Comparison of ENCODE assay signal across 24 mouse cellular contexts in the genomic region with DNA sequence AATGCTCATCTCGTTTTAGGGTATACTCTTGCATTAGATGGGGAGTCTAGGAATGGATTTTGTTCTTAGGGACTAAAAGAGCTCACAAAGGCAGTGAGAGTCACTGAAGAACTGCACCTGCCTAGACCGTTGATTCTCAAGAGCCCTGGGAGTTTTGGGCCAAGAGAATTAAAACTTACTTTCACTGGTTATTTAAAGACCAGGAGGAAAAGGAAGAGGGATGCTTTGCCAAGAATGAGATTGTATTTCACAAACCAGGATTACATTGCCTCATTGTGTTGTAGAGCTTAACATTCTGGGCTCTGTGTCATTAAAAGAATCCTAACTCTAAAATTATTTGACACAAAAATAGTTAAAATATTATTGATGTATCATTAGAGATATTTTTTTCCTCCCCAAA. TPM values are rescaled to one million over a fixed set of nuclear protein-coding genes. Genes with fewer than 3 reads are reported as not detected.
DNase-seq lines count a peak whose midpoint lies in the region; ATAC-seq and TF ChIP-seq lines count a peak whose summit lies in the region.
"Had no signal": no experiment of that assay in that cellular context is flagged by ENCODE, and none has a peak within 500 bp of the region (broad histone marks: within the 10 kb centered on the region; RNA-seq: fewer than 3 reads in every experiment).

No protein-coding gene starts in this region.

- DNase-seq in gastrocnemius, adult 2 months, result no peak
- DNase-seq in gastrocnemius, postnatal 4 days (ENCODE audit: low spot score in 2 of 2), result no peak
- DNase-seq in kidney, adult 2 months, result peak; percentile 34
- no peak for DNase-seq in kidney, adult 9 months
- DNase-seq in stomach, postnatal 0 days (ENCODE audit: low spot score), result no peak
- DNase-seq in cerebellum, adult 9-10 months, result no peak
- DNase-seq: adrenal gland, postnatal 25 days; cerebellum, adult 9-11 months; forebrain, postnatal 0 days; gastrocnemius, postnatal 25 days; kidney, postnatal 4 days; left cerebral cortex, postnatal 4 days; thymus, adult 18-20 months; thymus, postnatal 36 days had no signal

- intact Hi-C loops in gastrocnemius, adult 2 months (cut with DNase I), result no loop called here

- H3K27ac ChIP-seq in gastrocnemius, adult 2 months, result peak overlapping the region; percentile 53; the same call in 1 of the 2 replicates
- peak overlapping the region; percentile 20; the same call in 1 of the 2 replicates for H3K27ac ChIP-seq in kidney, adult 2 months (ENCODE audit: insufficient read depth, low read depth, low read length)
- peak overlapping the region; percentile 10; the same call in 1 of the 2 replicates for H3K27ac ChIP-seq in stomach, embryonic 16.5 days (ENCODE audit: low read length)
- H3K27ac ChIP-seq in stomach, postnatal 0 days (replicated peaks), result no peak overlapping the region
- H3K27ac ChIP-seq: hindbrain, embryonic 10.5 days; intestine, embryonic 15.5 days; left cerebral cortex, adult 2 months; macrophage; midbrain, embryonic 15.5 days; neural tube, embryonic 13.5 days had no signal

- H3K4me1 ChIP-seq in kidney, adult 2 months (ENCODE audit: control insufficient read depth, insufficient read depth, low read length), result peaks cover 16% of the 10 kb centered on the region
- H3K4me1 ChIP-seq in stomach, embryonic 16.5 days (ENCODE audit: control insufficient read depth, insufficient read depth, low read length), result peaks cover 26% of the 10 kb centered on the region
- H3K4me1 ChIP-seq in stomach, postnatal 0 days (replicated peaks; ENCODE audit: control insufficient read depth, insufficient read depth), result peaks cover 6% of the 10 kb centered on the region
- H3K4me1 ChIP-seq: midbrain, embryonic 15.5 days had no signal

- no peak for TF ChIP-seq EP300 in stomach, postnatal 0 days (optimal IDR thresholded peaks at IDR 0.05)

- no peaks in the 10 kb centered on the region for H3K36me3 ChIP-seq in kidney, adult 2 months (ENCODE audit: control insufficient read depth, insufficient read depth, low read length)
- H3K36me3 ChIP-seq in stomach, embryonic 16.5 days (ENCODE audit: control insufficient read depth, insufficient read depth, low read length), result no peaks in the 10 kb centered on the region
- H3K36me3 ChIP-seq in stomach, postnatal 0 days (ENCODE audit: control insufficient read depth, insufficient read depth, low read length), result no peaks in the 10 kb centered on the region
- H3K36me3 ChIP-seq: heart, embryonic 12.5 days; hindbrain, embryonic 10.5 days; intestine, embryonic 15.5 days; midbrain, embryonic 15.5 days; neural tube, embryonic 13.5 days had no signal

- H3K9ac ChIP-seq in stomach, embryonic 16.5 days (ENCODE audit: low read length), result no peak overlapping the region
- H3K9ac ChIP-seq in stomach, postnatal 0 days (ENCODE audit: low read length), result no peak overlapping the region
- H3K9ac ChIP-seq: forebrain, postnatal 0 days; heart, embryonic 12.5 days; intestine, embryonic 15.5 days; midbrain, embryonic 15.5 days; neural tube, embryonic 13.5 days had no signal

- H3K4me3 ChIP-seq in gastrocnemius, adult 2 months, result no peak overlapping the region
- no peak overlapping the region for H3K4me3 ChIP-seq in kidney, adult 2 months (ENCODE audit: insufficient read depth, low read depth, low read length)
- H3K4me3 ChIP-seq in stomach, embryonic 16.5 days (replicated peaks; ENCODE audit: low read length), result no peak overlapping the region
- H3K4me3 ChIP-seq in stomach, postnatal 0 days (ENCODE audit: low read depth, low read length), result no peak overlapping the region
- H3K4me3 ChIP-seq: heart, embryonic 12.5 days; hindbrain, embryonic 10.5 days; intestine, embryonic 15.5 days; left cerebral cortex, adult 2 months; midbrain, embryonic 15.5 days; neural tube, embryonic 13.5 days had no signal

- TF ChIP-seq POLR2A in kidney, adult 2 months (IDR thresholded peaks at IDR 0.05; ENCODE audit: low read depth, low read length), result no peak

- H3K27me3 ChIP-seq in kidney, adult 2 months (replicated peaks; ENCODE audit: control insufficient read depth, insufficient read depth, low read length), result no peaks in the 10 kb centered on the region
- H3K27me3 ChIP-seq in stomach, embryonic 16.5 days (ENCODE audit: control insufficient read depth, insufficient read depth, low read length), result no peaks in the 10 kb centered on the region
- no peaks in the 10 kb centered on the region for H3K27me3 ChIP-seq in stomach, postnatal 0 days (ENCODE audit: control insufficient read depth, insufficient read depth, low read length)
- H3K27me3 ChIP-seq: heart, embryonic 12.5 days; intestine, embryonic 15.5 days; midbrain, embryonic 15.5 days; neural tube, embryonic 13.5 days had no signal

- TF ChIP-seq CTCF in gastrocnemius, adult 2 months (IDR thresholded peaks at IDR 0.05), result no peak
- TF ChIP-seq CTCF in kidney, adult 2 months (conservative IDR thresholded peaks at IDR 0.05; ENCODE audit: insufficient read depth, insufficient read length, low read depth, low read length), result no peak
- TF ChIP-seq CTCF in stomach, postnatal 0 days (IDR thresholded peaks at IDR 0.05; ENCODE audit: low read depth), result no peak

- H3K9me3 ChIP-seq in stomach, embryonic 16.5 days (replicated peaks; ENCODE audit: control insufficient read depth, low read length), result no peaks in the 10 kb centered on the region
- H3K9me3 ChIP-seq in stomach, postnatal 0 days (ENCODE audit: control insufficient read depth, low read length), result no peaks in the 10 kb centered on the region
- H3K9me3 ChIP-seq: heart, embryonic 12.5 days; hindbrain, embryonic 10.5 days; intestine, embryonic 15.5 days; midbrain, embryonic 15.5 days; neural tube, embryonic 13.5 days had no signal

- no peak for ATAC-seq in stomach, embryonic 16.5 days (ENCODE audit: insufficient read depth, low FRiP score)
- no peak for ATAC-seq in stomach, postnatal 0 days (ENCODE audit: low FRiP score, low TSS enrichment)
- ATAC-seq: forebrain, postnatal 0 days; hindbrain, embryonic 16.5 days; intestine, embryonic 15.5 days; lung, postnatal 0 days; midbrain, embryonic 15.5 days had no signal

- 45% methylated on average over 2 of the region's 2 CpGs for WGBS in kidney, adult 2 months
- 53% methylated on average over 2 of the region's 2 CpGs for WGBS in stomach, embryonic 16.5 days
- 53% methylated on average over 2 of the region's 2 CpGs for WGBS in stomach, postnatal 0 days

- H3K4me2 ChIP-seq in stomach, embryonic 16.5 days (ENCODE audit: low read depth, low read length), result no peak overlapping the region
- no peak overlapping the region for H3K4me2 ChIP-seq in stomach, postnatal 0 days (replicated peaks; ENCODE audit: low read depth)
- H3K4me2 ChIP-seq: heart, embryonic 12.5 days; intestine, embryonic 15.5 days; midbrain, embryonic 15.5 days; neural tube, embryonic 13.5 days had no signal

RNA-seq across cellular contexts. Expression of gene Cyth3, which starts 43.3 kb away (rescaled TPM):
- 10 to 100 TPM; 10.7 to 15.8 TPM for total RNA-seq in gastrocnemius, adult 2 months (2021)
- 10 to 100 TPM; 50.2 to 67.5 TPM for total RNA-seq in gastrocnemius, postnatal 4 days (2021)
- 22.8 and 25.0 TPM in 2 replicates for polyA plus RNA-seq in kidney, adult 2 months (2012; rRNA removed)
- 61.8 and 74.0 TPM in 2 replicates for polyA plus RNA-seq in stomach, embryonic 16.5 days (2015; fragmentation: Nextera tagmentation; extraction: Ambion mirVana)
- 32.7 and 34.6 TPM in 2 replicates for polyA plus RNA-seq in stomach, postnatal 0 days (2015; fragmentation: Nextera tagmentation; extraction: Ambion mirVana)
